Comparison of ENCODE assay signal across 8 mouse cellular contexts in genomic region chr4:110351178-110352000, GRCm38 (mm10). TPM values are rescaled to one million over a fixed set of nuclear protein-coding genes. Genes with fewer than 3 reads are reported as not detected.
DNase-seq lines count a peak whose midpoint lies in the region; ATAC-seq and TF ChIP-seq lines count a peak whose summit lies in the region.

TSS of gene Elavl4 (minus strand) at chr4:110351909.

- H3K9ac ChIP-seq in intestine, embryonic 14.5 days (ENCODE audit: low read length), result peak within 1 kb of the TSS; percentile 74

- no peaks in the 10 kb centered on the region for H3K36me3 ChIP-seq in intestine, embryonic 14.5 days (ENCODE audit: control insufficient read depth, insufficient read depth, low read length)
- H3K36me3 ChIP-seq in small intestine, adult 2 months (ENCODE audit: control insufficient read depth, insufficient read depth, low read length), result no peaks in the 10 kb centered on the region

- peak within 1 kb of the TSS; percentile 67 for H3K4me3 ChIP-seq in intestine, embryonic 14.5 days (ENCODE audit: low read depth, low read length)
- peak within 1 kb of the TSS; percentile 62 for H3K4me3 ChIP-seq in small intestine, adult 2 months (ENCODE audit: low read depth, low read length)

- TF ChIP-seq POLR2A in small intestine, adult 2 months (IDR thresholded peaks at IDR 0.05; ENCODE audit: low read depth, low read length), result no peak

- H3K4me2 ChIP-seq in intestine, embryonic 14.5 days (ENCODE audit: low read length), result peak within 1 kb of the TSS; percentile 77

- H3K9me3 ChIP-seq in intestine, embryonic 14.5 days (ENCODE audit: control insufficient read depth, low read length), result no peaks in the 10 kb centered on the region

- peak; percentile 72 for DNase-seq in adrenal gland, adult 2 months
- DNase-seq in cerebellum, postnatal 36 days, result peak; percentile 72 to 77
- DNase-seq in gastrocnemius, postnatal 10 days, result peak; percentile 46
- peak; percentile 96 for DNase-seq in intestine, embryonic 14.5 days (ENCODE audit: low spot score)
- DNase-seq in left cerebral cortex, adult 8-10 months (ENCODE audit: low spot score in 2 of 2), result peak; percentile 45 to 67
- DNase-seq in mesoderm, embryonic 11.5 days (ENCODE audit: low read depth, low spot score), result peak; percentile 86
- DNase-seq in T-cell, adult 2 months (ENCODE audit: low spot score), result no peak

- ATAC-seq in intestine, embryonic 14.5 days (replicated peaks; ENCODE audit: low FRiP score, low TSS enrichment, low read depth), result peak; percentile 97

- WGBS in intestine, embryonic 14.5 days, result under 1% methylated on average over 72 of the region's 75 CpGs
- WGBS in small intestine, adult 2 months, result under 1% methylated on average over 75 of the region's 75 CpGs

- peaks cover 4% of the 10 kb centered on the region; the same call in 1 of the 2 replicates for H3K4me1 ChIP-seq in intestine, embryonic 14.5 days (replicated peaks; ENCODE audit: control insufficient read depth, insufficient read depth, low read length)
- 0 out of 2 replicates have a peak, but pooled peaks cover 2% of the 10 kb centered on the region for H3K4me1 ChIP-seq in small intestine, adult 2 months (ENCODE audit: control insufficient read depth, insufficient read depth, insufficient read length, low read length)

- no peaks in the 10 kb centered on the region for H3K27me3 ChIP-seq in intestine, embryonic 14.5 days (replicated peaks; ENCODE audit: control insufficient read depth, insufficient read depth, low read length)
- H3K27me3 ChIP-seq in small intestine, adult 2 months (ENCODE audit: control insufficient read depth, insufficient read depth, low read length), result peaks cover 6% of the 10 kb centered on the region

- H3K27ac ChIP-seq in intestine, embryonic 14.5 days (ENCODE audit: low read depth), result peak within 1 kb of the TSS; percentile 78
- no peak within 1 kb of the TSS for H3K27ac ChIP-seq in small intestine, adult 2 months (ENCODE audit: insufficient read depth, low read depth, low read length)

- TF ChIP-seq CTCF in small intestine, adult 2 months (IDR thresholded peaks at IDR 0.05; ENCODE audit: extremely low read depth, insufficient read length, insufficient replicate concordance, low read depth, low read length), result peak; percentile 45; the same call in 1 of the 2 replicates

RNA-seq across cellular contexts. Expression of gene Elavl4, which starts in this region (rescaled TPM):
- 1 to 10 TPM; 3.5 to 5.3 TPM for total RNA-seq in adrenal gland, adult 2 months (2021)
- 0.18 and 0.35 TPM in 2 replicates for polyA plus RNA-seq in adrenal gland, adult 2 months (2012; rRNA removed)
- under 1 TPM; 0.19 to 0.27 TPM for total RNA-seq in gastrocnemius, postnatal 10 days (2021)
- 66.1 and 80.5 TPM in 2 replicates for polyA plus RNA-seq in intestine, embryonic 14.5 days (2014; fragmentation: Nextera tagmentation; extraction: Ambion mirVana)
- 10 to 100 TPM; 74.0 to 92.1 (median 86.7) TPM for total RNA-seq in left cerebral cortex, adult 8-10 months (2022)
- 0.27 and 0.94 TPM in 2 replicates for polyA plus RNA-seq in small intestine, adult 2 months (2012; rRNA removed)

Comparison
In these comparisons a context has a peak if more than half of its experiments do, and no peak if none do; other contexts are left out.
1. RNA of gene Elavl4 (total RNA-seq): 74.0 to 92.1 TPM in left cerebral cortex, adult 8-10 months; 3.5 to 5.3 TPM in adrenal gland, adult 2 months and 0.19 to 0.27 TPM in gastrocnemius, postnatal 10 days; every median in the first group is over 10 times any median in the second.
2. RNA of gene Elavl4 (polyA plus RNA-seq): 66.1 to 80.5 TPM in intestine, embryonic 14.5 days; 0.27 to 0.94 TPM in small intestine, adult 2 months and 0.18 to 0.35 TPM in adrenal gland, adult 2 months; every median in the first group is over 10 times any median in the second.
3. Peak in DNase-seq in gastrocnemius, postnatal 10 days; RNA of the gene not detected or under 1 TPM.